Mouse (Mus musculus) cortical plate, adult 2 months (tissue): Measurements from ENCODE around the gene Pcx.

Source experiments
- CTCF ChIP-seq: fragments of 200-500 bp; IDR thresholded peaks from 2 replicates; pipeline ENCODE4 v1.5.1; 2011; ENCODE audit warnings: mild to moderate bottlenecking, control low read depth, low read length; ENCODE audit not compliant: insufficient read depth; ENCODE audit errors: extremely low read depth
- POLR2A ChIP-seq: fragments of 200-500 bp; IDR thresholded peaks from 2 replicates; pipeline ENCODE4 v1.6.1; 2011; ENCODE audit warnings: mild to moderate bottlenecking, low read length, control low read depth; ENCODE audit not compliant: insufficient read depth; ENCODE audit errors: extremely low read depth

DNA sequence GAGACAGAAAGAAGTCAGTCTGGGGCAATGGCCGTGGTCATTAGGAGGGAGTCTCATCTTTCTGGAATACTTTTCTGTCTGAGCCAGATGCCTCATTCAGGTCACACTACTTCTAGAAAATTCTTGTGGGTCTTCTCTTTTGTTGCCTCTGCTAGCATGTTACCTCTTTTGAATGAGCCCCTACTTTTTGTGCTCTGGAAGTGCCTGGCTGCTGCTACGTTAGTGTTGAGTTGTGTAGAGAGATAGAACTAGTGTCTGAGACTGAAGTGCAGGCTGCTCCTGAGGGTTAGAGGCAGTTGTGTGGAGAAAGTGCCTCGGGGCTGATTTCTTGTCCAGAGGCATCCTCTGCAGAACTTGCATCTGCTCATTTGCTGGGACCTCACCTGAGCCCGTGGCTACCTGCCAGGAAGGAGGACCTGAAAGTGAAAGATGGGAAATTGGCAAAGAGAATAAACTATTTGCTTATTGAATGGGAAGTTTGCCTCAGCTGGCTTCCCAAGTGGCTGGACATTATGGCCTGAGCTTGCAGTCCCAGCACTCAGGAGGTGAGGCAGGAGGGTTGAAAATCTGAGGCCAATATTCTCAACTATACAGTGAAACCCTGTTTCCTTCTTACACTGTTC lies 3.1 kb downstream of the Pcx start:
- TF ChIP-seq CTCF (no peak), POLR2A (no peak)
